Mouse (Mus musculus) heart, adult 18-20 months (tissue): ENCODE data around the gene Orm2. TPM values are rescaled to one million over a fixed set of nuclear protein-coding genes. Genes with fewer than 3 reads are reported as not detected.

Experiments
- DNase-seq, 2 experiments: peaks; one replicate each; pipeline ENCODE4 v3.0.0; 2021 to 2022; ENCODE audit warnings: mixed read lengths in 1 of 2
- long read RNA-seq, 2 experiments: library from polyadenylated mRNA; stranded (forward); transcript quantifications; one replicate each; pipeline ENCODE4 v2.0.0; 2021
- total RNA-seq, 2 experiments: library from RNA; stranded (reverse); gene quantifications; 2 replicates each; pipeline ENCODE4 v1.2.3; 2021

The Orm2 gene
- total RNA-seq = under 1 TPM in 1 of 2 experiments, not detected in 1; 0.82 TPM
- long read RNA-seq, experiment 1 = 0 reads
- long read RNA-seq, experiment 2 = 0 reads

- DNase-seq = peak; percentile 62 to 72
These were observed at the start of gene Orm2 for GRCm38 (mm10) chr4:63362150-63362549. TSS of gene Orm2 (plus strand) at chr4:63362449.

GRCm38 (mm10) chr4:63314063-63314462 is 48.2 kb upstream of the Orm2 start:
- no peak for DNase-seq

GRCm38 (mm10) chr4:63316076-63316746 is 46.0 kb upstream of the Orm2 start:
- DNase-seq = peak; percentile 55 to 72

GRCm38 (mm10) chr4:63319566-63319965 is 42.7 kb upstream of the Orm2 start:
- peak; percentile 37 to 88 for DNase-seq

GRCm38 (mm10) chr4:63323275-63323815 is 38.9 kb upstream of the Orm2 start:
- no peak for DNase-seq

GRCm38 (mm10) chr4:63333403-63333802 is 28.8 kb upstream of the Orm2 start:
- DNase-seq = no peak

- no peak for DNase-seq
These were observed 23.7 kb upstream of the Orm2 start for GRCm38 (mm10) chr4:63338414-63339076.

GRCm38 (mm10) chr4:63342491-63342890 is 19.8 kb upstream of the Orm2 start:
- no peak for DNase-seq

- DNase-seq = no peak
These were observed 18.6 kb upstream of the Orm2 start for GRCm38 (mm10) chr4:63343608-63344007.

- no peak for DNase-seq
These were observed 18.0 kb upstream of the Orm2 start, which contains the start of gene Orm1 for GRCm38 (mm10) chr4:63344295-63344694. TSS of gene Orm1 (plus strand) at chr4:63344560.

- no peak for DNase-seq
These were observed 17.0 kb upstream of the Orm2 start for GRCm38 (mm10) chr4:63345261-63345660.

GRCm38 (mm10) chr4:63346659-63347058 is 15.6 kb upstream of the Orm2 start:
- DNase-seq = no peak

GRCm38 (mm10) chr4:63348524-63348923 is 13.7 kb upstream of the Orm2 start:
- DNase-seq = no peak

- DNase-seq = peak; percentile 63 to 85
These were observed 6.2 kb upstream of the Orm2 start, which contains the start of gene Orm3 for GRCm38 (mm10) chr4:63355877-63356665. TSS of gene Orm3 (plus strand) at chr4:63356162.

GRCm38 (mm10) chr4:63356981-63357570 is 5.2 kb upstream of the Orm2 start:
- DNase-seq = peak; percentile 38 to 54

GRCm38 (mm10) chr4:63359861-63360260 is 2.4 kb upstream of the Orm2 start:
- no peak for DNase-seq

- DNase-seq = peak; percentile 83 to 95
These were observed 6.3 kb downstream of the Orm2 start for GRCm38 (mm10) chr4:63368577-63368976.

- no peak for DNase-seq
These were observed 8.6 kb downstream of the Orm2 start for GRCm38 (mm10) chr4:63370897-63371296.

GRCm38 (mm10) chr4:63371890-63372289 is 9.6 kb downstream of the Orm2 start:
- DNase-seq = peak; percentile 29 to 57

- DNase-seq = no peak
These were observed 11.2 kb downstream of the Orm2 start for GRCm38 (mm10) chr4:63373404-63373803.

- DNase-seq = no peak
These were observed 12.1 kb downstream of the Orm2 start for GRCm38 (mm10) chr4:63374331-63374730.

GRCm38 (mm10) chr4:63375367-63375766 is 13.1 kb downstream of the Orm2 start:
- peak in 1 of 2 experiments; percentile 37 for DNase-seq
